Mouse (Mus musculus) gastrocnemius, postnatal 14 days (tissue): Measurements from ENCODE around the gene Stk40. TPM values are rescaled to one million over a fixed set of nuclear protein-coding genes. Genes with fewer than 3 reads are reported as not detected.
"Not testable (repeated sequence)": the region's sequence is repeated elsewhere in the genome, so short reads cannot be mapped to it uniquely, and the experiment has no call there.

ENCODE experiments used
- DNase-seq: peaks from one replicate; pipeline ENCODE4 v3.0.0; 2021; ENCODE audit warnings: mixed read lengths
- intact Hi-C: fragments of 180-260 bp; cut with DNase I; formaldehyde crosslinking; loops from one replicate; pipeline ENCODE4 v1.15.1; 2025; ENCODE audit warnings: low total_unique reads
- total RNA-seq, 2 experiments: library from RNA; stranded (reverse); gene quantifications; 2 replicates each; pipeline ENCODE4 v1.2.3; 2021

The Stk40 gene
- total RNA-seq, 2 experiments from 2014 or later, result 25.1 to 41.9 TPM

DNA sequence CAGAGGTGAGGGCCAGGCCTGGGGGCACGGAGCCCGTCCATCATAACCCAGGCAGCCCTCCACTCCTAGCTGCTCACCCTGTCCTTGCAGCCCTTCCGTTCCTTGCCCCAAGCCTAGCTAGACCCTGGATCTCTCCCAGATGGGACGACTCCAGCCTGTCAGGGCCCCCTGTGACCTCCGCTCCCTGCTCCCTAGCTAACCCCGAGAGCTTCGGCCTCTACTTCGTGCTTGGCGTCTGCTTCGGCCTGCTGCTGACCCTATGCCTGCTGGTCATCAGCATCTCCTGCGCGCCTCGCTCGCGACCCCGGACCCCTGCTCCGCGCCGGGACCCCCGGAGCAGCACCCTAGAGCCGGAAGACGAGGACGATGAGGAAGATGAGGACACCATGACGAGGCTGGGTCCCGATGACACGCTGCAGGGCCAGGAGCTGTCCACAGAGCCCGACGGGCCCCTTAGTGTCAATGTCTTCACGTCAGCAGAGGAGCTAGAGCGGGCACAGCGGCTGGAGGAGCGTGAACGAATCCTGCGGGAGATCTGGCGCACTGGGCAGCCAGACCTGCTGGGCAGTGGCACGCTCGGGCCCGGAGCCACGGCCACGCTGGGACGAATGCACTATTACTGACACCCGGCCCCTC is 45.4 kb downstream of the Stk40 start:
- no peak for DNase-seq
- intact Hi-C loops, result no loop called here

DNA sequence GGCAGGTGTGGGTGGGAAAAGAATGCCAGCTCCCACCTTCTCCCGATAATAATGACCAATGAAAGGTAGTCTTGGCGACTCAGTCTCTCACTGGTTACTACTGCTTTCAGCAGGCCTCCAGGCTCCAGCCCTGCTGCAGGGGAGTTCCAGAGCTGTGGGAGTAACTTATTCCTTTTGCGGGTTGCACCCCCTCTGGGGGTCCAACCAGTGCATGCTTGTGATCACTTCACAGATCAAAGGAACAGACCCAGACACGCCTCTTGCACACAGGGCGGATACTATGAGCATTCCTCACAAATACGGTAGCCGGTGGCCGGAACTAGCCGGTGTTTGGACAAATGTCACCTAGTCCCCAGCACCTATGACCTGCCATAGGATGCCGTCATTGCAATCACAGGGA is 46.0 kb downstream of the Stk40 start:
- intact Hi-C loops, result no loop called here
- DNase-seq, result no peak

DNA sequence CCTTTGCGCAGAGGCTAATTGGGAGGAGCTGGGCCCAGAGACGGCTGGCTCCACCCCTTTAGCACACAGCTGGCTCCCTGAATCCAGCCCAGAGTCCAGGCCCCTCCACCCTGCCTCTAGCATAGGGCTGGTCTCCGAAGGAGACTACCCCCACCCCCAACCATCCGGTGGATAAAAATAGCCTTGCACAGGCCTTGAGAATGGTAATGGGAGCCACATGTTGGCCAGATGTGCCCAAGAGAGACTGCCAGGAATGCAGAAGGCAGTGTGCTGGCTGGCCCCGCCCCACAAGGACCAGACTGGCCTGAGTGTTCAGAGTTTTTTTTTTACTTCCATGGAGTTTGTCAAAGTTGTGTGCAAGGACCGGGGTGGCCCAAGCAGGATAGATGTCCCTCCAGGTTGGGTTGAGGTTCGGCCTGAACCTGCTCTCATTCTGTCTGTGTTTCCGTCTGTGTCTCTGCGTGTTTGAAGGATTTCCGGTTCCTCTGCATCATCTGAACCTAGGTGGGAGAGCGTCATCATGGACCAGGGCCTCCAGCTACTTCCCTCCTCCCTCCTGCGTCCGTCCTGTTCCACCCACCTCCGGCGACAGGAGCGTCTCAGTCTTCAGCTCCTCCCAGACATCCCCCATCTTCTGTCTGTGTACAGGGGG is 46.7 kb downstream of the Stk40 start:
- intact Hi-C loops, result no loop called here
- peak; percentile 87 for DNase-seq

DNA sequence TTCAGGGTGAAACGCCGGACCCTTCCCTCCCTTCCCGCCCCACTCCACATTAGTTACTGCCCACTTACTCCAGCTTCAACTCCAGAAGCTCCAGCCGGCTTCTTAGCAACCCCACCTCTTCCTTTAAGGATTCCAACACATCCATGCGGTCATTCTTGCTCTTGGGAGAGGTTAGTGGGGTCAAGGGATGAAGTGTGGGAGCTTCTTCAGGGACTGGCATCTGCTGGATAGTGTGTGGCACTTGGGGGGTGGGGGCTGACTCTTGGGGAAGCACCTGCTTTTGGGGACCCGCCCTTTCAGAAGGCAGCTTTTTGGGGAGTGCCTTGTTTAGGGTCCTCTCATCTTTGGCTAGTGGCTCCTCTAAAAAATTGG is 47.2 kb downstream of the Stk40 start:
- DNase-seq, result no peak
- intact Hi-C loops, result no loop called here

DNA sequence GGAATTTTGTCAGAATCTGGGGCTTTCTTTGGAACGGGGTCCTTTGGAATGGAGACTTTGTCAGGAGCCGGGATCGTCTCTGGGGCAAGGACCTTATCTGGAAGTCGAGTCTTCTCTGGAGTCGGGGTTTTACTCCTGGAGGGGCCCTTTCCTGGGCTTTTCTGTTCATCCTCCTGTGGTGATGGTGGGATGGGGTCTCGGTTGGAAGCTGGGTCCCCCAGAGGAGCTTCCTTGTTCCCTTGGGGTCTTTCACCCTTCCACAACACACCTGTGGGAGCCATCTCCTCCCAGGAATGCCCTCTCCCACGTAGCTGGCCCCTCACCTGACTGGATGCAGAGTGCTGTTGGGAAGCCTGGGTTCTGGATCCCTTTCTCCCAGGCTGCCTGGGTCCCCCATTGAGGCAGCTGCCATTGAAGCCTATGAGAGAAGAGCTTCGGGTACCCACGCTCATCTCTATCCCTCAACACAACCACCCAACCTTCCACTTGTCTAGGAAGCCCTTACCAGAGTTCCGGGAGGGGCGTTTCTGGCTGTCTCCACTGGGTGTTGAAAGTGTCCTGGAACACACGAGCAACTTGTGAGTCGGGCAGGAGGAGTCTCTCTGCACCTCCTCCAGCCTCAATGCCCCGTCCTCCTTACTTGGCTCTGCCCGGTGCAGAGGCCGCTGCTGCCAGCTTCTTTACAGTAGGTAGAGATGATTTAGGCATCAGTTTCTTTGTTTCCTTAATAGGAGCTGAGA is 48.1 kb downstream of the Stk40 start:
- DNase-seq, result no peak
- intact Hi-C loops, result no loop called here

DNA sequence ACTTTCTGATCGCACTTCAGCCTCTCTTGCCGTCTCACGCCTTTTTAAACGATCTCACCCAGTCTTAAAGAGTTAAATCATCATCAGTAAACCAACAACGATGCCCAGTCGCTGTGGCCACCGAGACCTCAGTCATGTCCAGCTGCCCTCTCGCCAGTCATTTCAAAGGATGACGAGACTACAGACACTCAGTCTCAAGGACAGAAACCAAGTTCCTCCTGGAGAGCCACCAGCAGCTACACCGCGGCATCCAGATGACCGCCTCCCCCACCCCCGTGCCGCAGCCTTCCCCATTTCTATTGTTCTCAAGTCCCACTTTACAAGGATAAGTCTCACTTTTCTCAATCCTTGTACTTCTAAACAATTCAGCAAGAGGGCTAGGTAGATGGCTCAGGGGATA is 49.1 kb downstream of the Stk40 start:
- intact Hi-C loops, result no loop called here

DNA sequence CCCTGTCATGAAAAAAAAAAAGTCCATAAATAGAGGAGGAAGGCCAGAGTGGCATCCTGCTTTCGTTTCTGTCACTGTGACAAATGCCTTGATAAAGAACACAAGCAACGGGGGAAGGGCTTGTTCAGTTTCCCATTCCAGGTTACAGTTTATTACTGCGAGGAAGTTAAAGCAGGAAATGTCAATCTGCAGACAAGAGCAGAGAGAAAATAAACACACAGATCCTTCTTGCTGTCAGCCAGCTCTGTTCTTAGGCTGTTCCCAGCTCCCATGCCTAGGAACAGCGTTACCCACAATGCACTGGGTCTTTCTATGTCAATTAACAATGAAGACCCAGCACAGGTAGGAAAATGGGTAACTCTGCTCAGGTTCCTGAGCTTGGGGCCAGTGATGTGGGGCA is 51.4 kb downstream of the Stk40 start:
- intact Hi-C loops, result loop anchor here (5.0 kb wide), 1 partner anchor 68 kb away; no protein-coding TSS in a partner anchor
- no peak for DNase-seq

More for the DNA sequence above, 49.1 kb downstream of the Stk40 start:
- no peak for DNase-seq

DNA sequence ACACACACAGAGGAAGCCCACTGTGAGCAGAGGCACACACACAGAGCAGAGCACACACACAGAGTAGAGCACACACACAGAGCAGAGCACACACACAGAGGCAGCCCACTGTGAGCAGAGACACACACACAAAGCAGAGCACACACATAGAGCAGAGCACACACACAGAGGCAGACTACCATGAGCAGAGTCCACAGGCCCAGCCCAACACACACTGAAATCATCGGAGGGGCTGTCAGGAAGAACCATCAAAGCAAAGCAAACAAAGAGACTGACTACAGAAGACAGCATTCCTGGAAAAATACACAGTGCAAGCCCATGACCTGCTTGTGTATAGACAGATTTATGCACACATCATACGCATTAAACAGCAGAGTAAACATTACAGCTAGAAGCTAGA is 52.1 kb downstream of the Stk40 start:
- no peak for DNase-seq
- intact Hi-C loops, result loop anchor here (5.0 kb wide), 1 partner anchor 69 kb away; no protein-coding TSS in a partner anchor

DNA sequence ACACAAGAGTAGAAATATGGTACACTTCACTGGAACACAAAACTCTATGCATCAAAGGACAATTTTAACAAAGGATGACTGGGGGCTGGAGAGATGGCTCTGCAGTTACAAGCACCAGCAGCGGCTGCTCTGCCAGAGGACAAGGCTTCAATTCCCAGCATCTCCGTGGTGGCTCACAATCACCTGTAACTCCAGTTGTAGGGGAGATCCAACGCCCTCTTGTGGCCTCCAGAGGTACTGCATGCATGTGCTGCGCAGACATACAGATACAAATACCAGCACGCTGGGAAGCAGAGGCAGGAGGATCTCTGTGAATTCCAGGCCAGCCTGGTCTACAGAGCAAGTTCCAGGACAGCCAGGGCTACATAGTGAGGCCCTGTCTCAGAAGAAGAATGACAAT is 52.9 kb downstream of the Stk40 start:
- intact Hi-C loops, result loop anchor here (5.0 kb wide), 1 partner anchor 69 kb away; no protein-coding TSS in a partner anchor
- no peak for DNase-seq

DNA sequence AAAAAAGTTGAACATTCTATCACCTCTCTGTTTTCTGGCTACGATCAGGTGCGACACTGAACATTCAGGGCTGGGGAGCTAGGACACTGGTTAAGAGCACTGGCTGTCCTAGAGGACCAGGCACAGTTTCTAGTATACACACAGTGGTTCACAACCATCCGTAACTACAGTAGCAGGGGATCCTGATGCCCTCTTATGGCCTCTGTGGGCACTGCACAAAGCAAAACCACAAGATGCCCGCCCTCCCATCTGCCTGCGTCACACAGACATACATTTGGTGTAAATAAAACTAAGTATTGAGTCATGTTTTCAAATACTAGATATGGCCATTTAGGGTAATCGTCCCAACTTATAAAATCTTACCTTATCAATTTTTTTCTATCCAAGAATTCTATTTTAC is 53.8 kb downstream of the Stk40 start:
- no peak for DNase-seq
- intact Hi-C loops, result loop anchor here (5.0 kb wide), 1 partner anchor 70 kb away; no protein-coding TSS in a partner anchor

DNA sequence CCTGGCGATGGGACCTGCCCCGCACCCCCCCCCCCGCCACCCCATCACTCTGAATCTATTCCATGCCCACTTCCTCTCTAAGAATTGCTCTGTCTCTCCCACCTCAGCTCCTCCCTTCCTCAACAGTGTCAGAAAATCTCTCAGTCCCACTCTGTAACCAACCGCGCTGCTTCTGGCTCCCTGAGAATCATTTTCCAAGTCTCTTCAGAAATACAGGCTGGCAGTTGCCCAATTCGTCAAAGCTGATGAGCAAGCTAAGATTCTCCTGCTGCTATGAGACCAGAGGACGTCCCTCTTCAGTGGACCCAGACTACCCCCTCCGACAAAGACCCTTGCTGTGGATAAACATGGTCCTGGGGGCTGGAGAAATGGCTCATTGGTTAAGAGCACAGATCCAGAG is 55.7 kb downstream of the Stk40 start:
- intact Hi-C loops, result loop anchor here (5.0 kb wide), 1 partner anchor 72 kb away; no protein-coding TSS in a partner anchor
- DNase-seq, result no peak

DNA sequence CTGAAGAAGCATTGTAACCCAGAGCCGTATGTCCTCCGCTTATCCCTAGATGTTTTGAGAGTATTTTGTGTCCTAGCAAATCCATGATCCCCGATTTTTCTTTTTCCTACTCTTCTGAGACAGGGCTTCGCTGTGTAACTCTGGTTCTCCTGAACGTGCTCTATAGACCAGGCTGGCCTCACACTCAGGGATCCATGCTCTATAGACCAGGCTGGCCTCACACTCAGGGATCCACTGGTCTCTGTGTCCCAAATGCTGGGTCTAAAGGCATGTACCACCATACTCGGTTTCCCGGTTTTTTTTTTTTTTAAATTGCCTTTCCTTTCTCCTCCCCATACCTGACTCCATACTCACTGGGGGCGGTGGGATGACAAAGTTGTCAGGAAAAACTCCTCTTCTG is 57.2 kb downstream of the Stk40 start:
- no peak for DNase-seq
- intact Hi-C loops, result no loop called here

DNA sequence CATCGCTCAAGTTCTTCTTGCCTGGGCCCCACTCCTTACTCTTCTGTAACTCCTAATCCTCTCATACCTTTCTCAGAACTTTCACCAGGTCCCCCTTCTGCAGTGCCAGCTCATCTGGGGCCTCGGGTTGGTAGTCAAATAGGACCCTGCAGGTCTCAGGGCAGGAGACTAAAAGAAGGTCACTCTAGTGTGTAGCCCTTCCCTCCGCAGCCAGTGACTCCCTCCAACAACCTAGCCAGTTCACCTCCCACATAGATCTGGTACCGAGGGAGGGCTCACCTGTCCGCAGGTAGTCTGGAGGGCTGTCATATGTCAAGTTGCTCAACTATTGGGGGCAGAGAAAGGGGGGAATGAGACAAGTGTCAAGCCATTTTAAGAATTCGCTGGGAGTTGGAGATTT is 57.7 kb downstream of the Stk40 start:
- intact Hi-C loops, result no loop called here
- DNase-seq, result no peak

DNA sequence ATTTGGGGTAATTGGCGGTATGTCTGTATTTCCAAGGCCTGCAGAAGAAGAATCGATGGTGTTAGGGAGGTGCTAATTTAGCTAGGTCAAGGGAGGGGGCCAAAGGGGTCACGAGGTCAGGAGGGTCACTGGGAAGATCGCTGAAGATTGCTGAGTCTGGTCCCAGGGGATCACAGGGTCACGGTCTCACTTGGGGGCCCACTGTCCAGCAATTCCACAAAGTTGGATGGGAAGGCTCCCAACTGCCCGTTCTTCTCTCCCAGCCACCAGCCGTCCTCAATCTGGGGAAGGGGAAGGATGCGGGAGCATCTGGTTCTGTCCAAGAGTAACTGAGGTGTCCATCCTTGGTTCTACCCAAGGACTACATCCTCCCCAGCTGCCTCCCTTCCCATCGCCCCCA is 58.2 kb downstream of the Stk40 start:
- DNase-seq, result no peak
- intact Hi-C loops, result no loop called here

DNA sequence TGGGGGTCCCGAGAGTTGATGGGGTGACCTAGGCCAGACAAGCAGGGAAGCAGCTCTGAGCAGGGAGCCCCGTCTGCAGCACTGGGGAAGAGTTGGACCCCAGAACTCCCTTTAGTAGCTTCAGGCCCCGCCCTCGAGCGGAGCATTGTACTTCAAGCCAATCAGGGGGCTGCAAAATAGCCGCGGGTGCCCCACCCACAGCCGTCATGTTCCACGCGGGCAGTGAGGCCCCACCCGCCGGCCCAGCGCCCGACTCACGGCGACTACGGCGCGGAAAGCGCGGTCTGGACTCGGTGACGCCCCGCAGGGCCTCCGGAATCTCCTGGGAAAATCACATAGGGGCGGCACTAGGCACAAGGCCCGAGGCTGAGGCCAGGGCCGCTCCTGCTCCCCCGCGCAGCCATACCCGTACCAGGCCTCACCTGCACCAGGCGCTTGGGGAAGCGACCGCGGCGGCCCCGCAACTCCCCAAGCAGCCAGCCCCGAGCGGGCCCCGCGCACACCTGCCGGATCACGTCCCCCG is 58.8 kb downstream of the Stk40 start:
- DNase-seq, result peak; percentile 93
- intact Hi-C loops, result no loop called here

DNA sequence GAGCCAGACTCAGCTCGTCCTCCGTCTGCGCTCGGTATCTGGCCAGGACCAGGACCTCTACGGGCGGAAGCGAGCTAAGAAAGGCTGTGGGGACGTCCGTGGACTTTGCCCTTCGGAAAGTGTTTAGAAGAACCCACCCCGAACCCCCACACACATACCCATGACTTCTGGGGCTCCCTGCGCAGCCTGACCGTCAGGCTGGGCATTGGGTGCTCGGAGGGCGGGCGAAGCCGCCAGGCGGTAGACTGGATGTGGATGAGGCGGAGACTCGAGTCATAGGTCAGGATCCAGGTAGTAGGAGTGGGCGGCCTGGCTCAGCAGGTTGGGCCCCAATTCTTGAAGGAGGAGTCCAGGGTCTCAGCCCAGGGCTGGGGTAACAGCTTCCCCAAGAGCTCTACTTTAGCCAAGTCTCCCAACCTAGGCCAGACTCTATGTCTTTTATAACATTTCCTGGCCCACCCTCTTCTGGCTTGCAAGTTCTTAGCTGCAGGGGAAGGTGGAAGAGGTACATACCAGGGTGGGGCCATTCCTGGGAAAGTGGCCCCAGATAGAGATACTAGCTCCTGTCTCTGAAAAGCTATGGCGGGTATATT is 59.4 kb downstream of the Stk40 start, which contains the start of gene Sh3d21:
Sh3d21 (minus strand) TSS at position 425 of the 593 bp plus-strand sequence.
- DNase-seq, result no peak
- intact Hi-C loops, result no loop called here

DNA sequence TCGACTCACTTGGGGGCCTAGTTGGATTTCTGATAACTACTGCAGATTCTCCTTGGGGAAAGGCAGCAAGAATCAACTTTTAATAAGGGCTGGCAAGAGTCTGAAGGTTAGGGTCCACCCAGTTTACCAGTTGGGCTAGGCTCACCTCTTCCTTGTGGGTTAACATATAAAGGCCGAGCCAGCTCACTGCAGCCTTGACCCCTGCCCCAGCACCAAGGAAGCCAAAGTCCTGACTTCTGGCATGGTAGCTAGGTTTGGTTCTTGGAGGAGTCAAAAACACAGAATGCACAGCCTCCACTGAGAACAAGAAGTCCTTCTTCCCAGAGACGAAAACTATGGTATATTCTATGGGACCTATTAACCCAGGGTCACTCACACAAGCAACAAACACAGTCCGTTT is 59.9 kb downstream of the Stk40 start:
- no peak for DNase-seq
- intact Hi-C loops, result no loop called here

DNA sequence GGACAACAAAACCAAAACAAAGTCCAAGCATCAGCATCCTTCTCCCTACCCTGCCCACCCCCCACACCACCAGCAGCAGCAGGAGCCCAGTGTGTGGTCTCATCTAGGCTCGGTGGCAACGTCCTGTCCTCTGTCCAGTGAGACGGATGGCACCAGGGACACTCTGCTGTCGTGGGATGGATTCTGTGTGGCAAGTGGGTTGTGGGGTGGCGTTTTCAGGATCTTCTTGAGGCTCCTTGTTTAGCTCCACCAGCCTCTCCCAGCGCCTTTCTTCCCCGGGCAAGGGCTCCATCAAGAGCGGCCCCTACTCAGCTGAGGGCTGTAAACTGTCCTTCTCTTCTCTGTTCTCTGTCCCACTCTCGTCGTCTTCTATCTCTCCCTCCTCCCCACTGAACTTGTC is 61.3 kb downstream of the Stk40 start:
- DNase-seq, intact Hi-C loops: not testable (repeated sequence)

DNA sequence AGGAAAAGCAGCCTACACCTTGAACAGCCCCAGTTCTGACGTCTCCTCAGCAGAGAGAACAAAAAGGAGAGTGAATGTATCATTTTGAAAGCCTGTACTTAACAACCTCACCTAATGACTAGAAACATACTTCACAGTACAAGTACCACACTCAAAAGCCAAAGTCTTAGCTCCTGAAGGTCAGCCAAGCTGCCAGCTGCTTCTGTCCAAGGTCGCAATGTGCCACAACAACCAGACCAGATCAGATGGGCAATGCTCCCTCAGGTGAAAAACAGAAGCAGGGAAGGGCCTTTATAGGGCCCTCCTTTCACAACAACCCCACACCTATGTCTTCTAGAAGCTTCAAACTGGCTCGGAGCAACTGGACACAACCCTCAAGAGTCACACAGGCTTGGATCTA is 62.3 kb downstream of the Stk40 start:
- intact Hi-C loops, result no loop called here
- no peak for DNase-seq

DNA sequence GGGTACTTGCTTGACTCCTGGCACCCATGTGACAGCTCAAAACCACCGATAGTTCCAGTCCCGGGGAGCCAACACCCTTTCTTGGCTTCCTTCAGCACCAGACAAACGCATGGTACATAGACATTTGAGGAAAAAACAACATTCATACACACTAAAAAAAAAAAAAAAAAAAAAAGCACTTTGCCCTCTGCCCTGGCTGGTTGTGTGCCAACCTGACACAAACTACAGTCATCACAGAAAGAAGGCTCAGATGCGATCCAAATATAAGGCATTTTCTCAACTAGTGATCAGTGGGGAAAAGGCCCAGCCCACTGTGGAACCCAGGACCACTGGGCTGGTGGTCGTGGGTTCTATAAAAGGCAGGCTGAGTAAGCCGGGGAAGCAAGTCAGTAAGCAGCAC is 65.1 kb downstream of the Stk40 start:
- DNase-seq, result no peak
- intact Hi-C loops, result no loop called here
